Mouse (Mus musculus): ENCODE results near the gene Ciao2a.
A peak's percentile ranks its signal among the peaks of the same experiment; 100 is the strongest.

DNA sequence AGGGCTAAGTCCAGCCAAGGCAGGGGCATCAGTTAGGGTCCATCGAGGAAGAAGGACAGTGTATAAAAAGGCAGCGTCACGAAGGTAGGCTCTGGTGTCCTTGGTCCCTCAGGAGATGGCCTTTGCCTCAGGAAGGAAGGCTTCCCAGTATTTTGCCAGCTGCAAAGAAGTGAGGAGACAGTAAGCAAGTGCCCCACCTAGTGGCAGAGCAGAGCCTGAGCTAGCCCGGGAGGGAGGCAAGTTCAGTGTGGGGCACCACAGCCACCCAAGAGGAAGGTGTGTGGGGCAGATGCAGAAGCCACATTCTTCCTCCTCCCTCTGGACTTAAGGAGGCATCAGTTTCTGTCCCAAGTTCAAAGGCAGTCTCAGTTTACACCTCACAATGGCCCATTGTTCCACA is 38.0 kb upstream of the Ciao2a start:
- TF ChIP-seq CTCF (IDR thresholded peaks at IDR 0.05; ENCODE audit: extremely low read depth, insufficient read depth, insufficient read length, insufficient replicate concordance) = peak; percentile 48; the same call in 1 of the 2 replicates
- no peak for TF ChIP-seq POLR2A (IDR thresholded peaks at IDR 0.05; ENCODE audit: low read depth, low read length)
